Mouse (Mus musculus) yolk sac, embryonic 10.5 days (tissue): ENCODE data around the gene Nsrp1.
"Not testable (repeated sequence)": the region's sequence is repeated elsewhere in the genome, so short reads cannot be mapped to it uniquely, and the experiment has no call there.

ENCODE experiments used
- DNase-seq: peaks from one replicate; pipeline ENCODE4 v3.0.0-alpha.2; 2017; ENCODE audit warnings: low spot score

Nsrp1 gene

GRCm38 (mm10) chr11:77078273-77079134 is at the start of gene Nsrp1:
Gene Nsrp1 (minus strand): TSS chr11:77078435.
- peak; percentile 89 for DNase-seq

- DNase-seq: no peak
These were observed 32.9 kb upstream of the Nsrp1 start for GRCm38 (mm10) chr11:77111141-77111540.

GRCm38 (mm10) chr11:77108442-77108841 is 30.2 kb upstream of the Nsrp1 start:
- no peak for DNase-seq

- DNase-seq: not testable (repeated sequence)
These were observed 29.6 kb upstream of the Nsrp1 start for GRCm38 (mm10) chr11:77107872-77108271.

GRCm38 (mm10) chr11:77106961-77107360 is 28.7 kb upstream of the Nsrp1 start:
- DNase-seq: no peak

- peak; percentile 56 for DNase-seq
These were observed 22.1 kb upstream of the Nsrp1 start for GRCm38 (mm10) chr11:77100137-77100937.

GRCm38 (mm10) chr11:77098332-77098972 is 20.2 kb upstream of the Nsrp1 start:
- DNase-seq: no peak

GRCm38 (mm10) chr11:77096991-77097390 is 18.8 kb upstream of the Nsrp1 start:
- DNase-seq: no peak

GRCm38 (mm10) chr11:77096581-77096980 is 18.3 kb upstream of the Nsrp1 start:
- DNase-seq: no peak

- no peak for DNase-seq
These were observed 17.0 kb upstream of the Nsrp1 start for GRCm38 (mm10) chr11:77095206-77095605.

GRCm38 (mm10) chr11:77094136-77094535 is 15.9 kb upstream of the Nsrp1 start:
- no peak for DNase-seq

- peak; percentile 31 for DNase-seq
These were observed 15.0 kb upstream of the Nsrp1 start for GRCm38 (mm10) chr11:77093208-77093607.

GRCm38 (mm10) chr11:77089162-77089561 is 10.9 kb upstream of the Nsrp1 start:
- no peak for DNase-seq

GRCm38 (mm10) chr11:77087004-77087403 is 8.8 kb upstream of the Nsrp1 start:
- DNase-seq: no peak

GRCm38 (mm10) chr11:77084001-77084682 is 5.9 kb upstream of the Nsrp1 start:
- DNase-seq: no peak

- DNase-seq: no peak
These were observed 1.1 kb upstream of the Nsrp1 start for GRCm38 (mm10) chr11:77079361-77079760.

- peak; percentile 34 for DNase-seq
These were observed 443 bp downstream of the Nsrp1 start for GRCm38 (mm10) chr11:77077792-77078191.

- DNase-seq: not testable (repeated sequence)
These were observed 904 bp downstream of the Nsrp1 start for GRCm38 (mm10) chr11:77077331-77077730.

GRCm38 (mm10) chr11:77070721-77071120 is 7.5 kb downstream of the Nsrp1 start:
- DNase-seq: no peak

GRCm38 (mm10) chr11:77068825-77069224 is 9.4 kb downstream of the Nsrp1 start:
- DNase-seq: no peak

- DNase-seq: no peak
These were observed 14.8 kb downstream of the Nsrp1 start for GRCm38 (mm10) chr11:77063406-77063805.

- DNase-seq: no peak
These were observed 16.3 kb downstream of the Nsrp1 start for GRCm38 (mm10) chr11:77061951-77062350.
